Mouse (Mus musculus) spleen, adult 2 months (tissue): Measurements from ENCODE around the gene Bmper.

Experiments used
- CTCF ChIP-seq: fragments of 200-500 bp; IDR thresholded peaks from 2 replicates; pipeline ENCODE4 v1.5.1; 2011; ENCODE audit warnings: mild to moderate bottlenecking, inconsistent platforms; ENCODE audit not compliant: insufficient read depth, insufficient read length, insufficient replicate concordance; ENCODE audit errors: extremely low read depth
- POLR2A ChIP-seq: fragments of 200-500 bp; IDR thresholded peaks from 2 replicates; pipeline ENCODE4 v1.6.1; 2011; ENCODE audit warnings: low read depth, low read length, inconsistent platforms

- TF ChIP-seq CTCF = no peak
- no peak for TF ChIP-seq POLR2A
Measured at GRCm38 (mm10) chr9:23378731-23379170, 155.9 kb downstream of the Bmper start.
